ENCODE assay signal across 8 mouse cellular contexts in the genomic region with DNA sequence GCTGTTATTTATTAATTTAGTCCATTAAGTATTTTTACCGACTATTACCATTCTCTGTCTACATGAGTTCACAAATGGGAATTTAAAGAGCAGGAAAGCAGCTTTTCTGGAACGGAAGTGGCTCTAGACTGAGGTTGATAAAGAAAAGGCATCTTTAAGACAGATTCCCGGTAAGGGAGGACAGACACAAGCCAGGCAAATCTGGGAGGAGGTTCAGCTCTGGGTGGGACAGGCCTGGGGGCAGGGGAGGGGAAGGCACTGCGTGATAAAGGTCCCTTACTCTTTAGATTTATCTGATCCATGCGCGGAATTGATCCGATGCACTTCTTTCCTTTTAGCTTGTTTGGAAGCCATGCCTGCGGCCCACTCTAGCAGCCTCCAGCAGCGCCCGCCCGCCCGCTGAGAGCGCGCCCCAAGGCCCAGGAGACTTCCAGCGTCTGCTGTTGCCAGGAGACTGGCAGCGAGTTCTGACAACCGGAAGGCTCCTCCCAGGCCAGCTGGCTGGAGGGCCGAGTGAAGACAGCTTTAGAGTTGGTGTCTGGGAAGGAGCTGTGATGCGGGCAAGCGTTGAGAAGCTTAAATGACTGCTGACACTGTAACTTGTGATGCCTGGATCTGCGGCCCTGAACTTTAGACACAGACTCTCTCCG. TPM values are rescaled to one million over a fixed set of nuclear protein-coding genes. Genes with fewer than 3 reads are reported as not detected.
DNase-seq lines count a peak whose midpoint lies in the region; ATAC-seq and TF ChIP-seq lines count a peak whose summit lies in the region.

A gene (minus strand): TSS at position 366 of the 650 bp plus-strand sequence.

- no peaks in the 10 kb centered on the region for H3K27me3 ChIP-seq in liver, embryonic 15.5 days
- no peaks in the 10 kb centered on the region for H3K27me3 ChIP-seq in neural tube, embryonic 11.5 days (ENCODE audit: control insufficient read depth, insufficient read depth, low read length)
- H3K27me3 ChIP-seq in thymus, adult 2 months (ENCODE audit: control insufficient read depth, insufficient read depth, low read length), result no peaks in the 10 kb centered on the region

- peak; percentile 54 for ATAC-seq in liver, embryonic 15.5 days (ENCODE audit: insufficient read depth)
- peak; percentile 90 for ATAC-seq in neural tube, embryonic 11.5 days (ENCODE audit: insufficient read depth, low FRiP score, low TSS enrichment)

- peak within 1 kb of the TSS; percentile 44 for H3K4me2 ChIP-seq in liver, embryonic 15.5 days
- peak within 1 kb of the TSS; percentile 46 for H3K4me2 ChIP-seq in neural tube, embryonic 11.5 days (ENCODE audit: low read depth)

- 5% methylated on average over 22 of the region's 22 CpGs for WGBS in liver, embryonic 15.5 days (ENCODE audit: insufficient replicate concordance)
- 9% methylated on average over 22 of the region's 22 CpGs for WGBS in neural tube, embryonic 11.5 days
- 24% methylated on average over 22 of the region's 22 CpGs for WGBS in thymus, adult 2 months

- no peak within 1 kb of the TSS for H3K9ac ChIP-seq in ES-E14 (ENCODE audit: insufficient read depth, low read depth, low read length, poor library complexity, severe bottlenecking)
- no peak within 1 kb of the TSS for H3K9ac ChIP-seq in liver, embryonic 15.5 days
- H3K9ac ChIP-seq in neural tube, embryonic 11.5 days (ENCODE audit: low read length), result peak within 1 kb of the TSS; percentile 33; the same call in 1 of the 2 replicates

- no peaks in the 10 kb centered on the region for H3K9me3 ChIP-seq in ES-E14 (ENCODE audit: control insufficient read depth, insufficient read depth, low read depth, low read length)
- no peaks in the 10 kb centered on the region for H3K9me3 ChIP-seq in liver, embryonic 15.5 days (replicated peaks)
- no peaks in the 10 kb centered on the region for H3K9me3 ChIP-seq in neural tube, embryonic 11.5 days (ENCODE audit: control insufficient read depth, low read length)

- H3K4me1 ChIP-seq in ES-E14 (ENCODE audit: control insufficient read depth in 2 of 2, insufficient read depth in 2 of 2, low read length in 2 of 2, poor library complexity in 1 of 2), result 0 out of 4 replicates have a peak, but pooled peaks cover 0 to 1% of the 10 kb centered on the region in 2 experiments
- H3K4me1 ChIP-seq in liver, embryonic 15.5 days (replicated peaks), result peaks cover 7% of the 10 kb centered on the region; the same call in 1 of the 2 replicates
- H3K4me1 ChIP-seq in neural tube, embryonic 11.5 days (ENCODE audit: control insufficient read depth, insufficient read depth, low read length), result peaks cover 4% of the 10 kb centered on the region; the same call in 1 of the 2 replicates
- H3K4me1 ChIP-seq in thymus, adult 2 months (replicated peaks; ENCODE audit: control insufficient read depth, insufficient read depth, low read length), result peaks cover 4% of the 10 kb centered on the region; the same call in 1 of the 2 replicates

- TF ChIP-seq POLR2A in thymus, adult 2 months (IDR thresholded peaks at IDR 0.05; ENCODE audit: control insufficient read depth, extremely low read depth, insufficient read depth, low read length, poor library complexity), result no peak

- no peaks in the 10 kb centered on the region for H3K36me3 ChIP-seq in ES-E14 (ENCODE audit: control insufficient read depth, insufficient read depth, low read length, poor library complexity, severe bottlenecking)
- no peaks in the 10 kb centered on the region for H3K36me3 ChIP-seq in liver, embryonic 15.5 days (replicated peaks)
- H3K36me3 ChIP-seq in neural tube, embryonic 11.5 days (ENCODE audit: control insufficient read depth, insufficient read depth, low read length), result no peaks in the 10 kb centered on the region
- H3K36me3 ChIP-seq in thymus, adult 2 months (ENCODE audit: control insufficient read depth, insufficient read depth, low read length), result no peaks in the 10 kb centered on the region

- H3K4me3 ChIP-seq in ES-E14 (ENCODE audit: insufficient read depth in 1 of 2, low read depth in 1 of 2, low read length in 2 of 2, poor library complexity in 1 of 2, severe bottlenecking in 1 of 2), result peak within 1 kb of the TSS in 1 of 2 experiments; percentile 9; a peak in 1 of 4 replicates
- H3K4me3 ChIP-seq in layer of hippocampus, adult 2 months, result peak within 1 kb of the TSS; percentile 42
- 0 out of 2 replicates have a peak within 1 kb of the TSS, but pooled peaks have one; percentile 8 for H3K4me3 ChIP-seq in liver, embryonic 15.5 days (replicated peaks)
- H3K4me3 ChIP-seq in neural tube, embryonic 11.5 days (ENCODE audit: low read depth, low read length), result no peak within 1 kb of the TSS
- H3K4me3 ChIP-seq in thymus, adult 2 months (ENCODE audit: control insufficient read depth, insufficient read depth, low read length), result no peak within 1 kb of the TSS

- no peak within 1 kb of the TSS for H3K27ac ChIP-seq in ES-E14 (ENCODE audit: insufficient read depth, low read depth, low read length, poor library complexity, severe bottlenecking)
- H3K27ac ChIP-seq in layer of hippocampus, adult 2 months, result peak within 1 kb of the TSS; percentile 73
- no peak within 1 kb of the TSS for H3K27ac ChIP-seq in liver, embryonic 15.5 days (replicated peaks)
- H3K27ac ChIP-seq in neural tube, embryonic 11.5 days (ENCODE audit: low read depth, low read length), result no peak within 1 kb of the TSS
- no peak within 1 kb of the TSS for H3K27ac ChIP-seq in thymus, adult 2 months (ENCODE audit: control insufficient read depth, insufficient read depth, low read length)

- peak; percentile 35 for DNase-seq in ES-E14 (ENCODE audit: low read depth, low spot score)
- DNase-seq in cerebellum, adult 9-11 months, result peak; percentile 39
- peak; percentile 51 to 64 for DNase-seq in frontal cortex, postnatal 10 days (ENCODE audit: low spot score in 2 of 2)
- DNase-seq in heart, postnatal 4 days, result peak; percentile 77
- DNase-seq in layer of hippocampus, adult 2 months (ENCODE audit: low spot score in 2 of 2), result peak; percentile 46 to 47
- DNase-seq in neural tube, embryonic 11.5 days (ENCODE audit: low spot score), result peak; percentile 74
- DNase-seq in thymus, adult 2 months, result peak; percentile 17

- in situ Hi-C loops in ES-E14 (cut with MboI; ENCODE audit: low sequenced_read_pairs in 2 of 2, unreplicated experiment in 2 of 2), result no loop called here

- no peak for TF ChIP-seq CTCF in layer of hippocampus, adult 2 months (conservative IDR thresholded peaks at IDR 0.05)
- TF ChIP-seq CTCF in thymus, adult 2 months (IDR thresholded peaks at IDR 0.05; ENCODE audit: borderline replicate concordance, control insufficient read depth, extremely low read depth, insufficient read depth, low read length, poor library complexity), result no peak

TF ChIP-seq in ES-E14, 5 proteins besides CTCF, POLR2A, EP300 and RAD21:
- no peak for TF ChIP-seq MAFK (IDR thresholded peaks at IDR 0.05; ENCODE audit: insufficient read depth, low read depth, low read length)
- no peak for TF ChIP-seq CHD2 (IDR thresholded peaks at IDR 0.05; ENCODE audit: low read depth, low read length)
- no peak for TF ChIP-seq ZC3H11A (IDR thresholded peaks at IDR 0.05; ENCODE audit: borderline replicate concordance, low read depth, low read length)

RNA-seq across cellular contexts. Expression of the gene that starts here (rescaled TPM):
- total RNA-seq in ES-E14 (2012; rRNA removed), result 0.16 TPM in 1 of 2 replicates, not detected in the other
- total RNA-seq in heart, postnatal 4 days (2021), result under 1 TPM in 1 of 2 experiments, not detected in 1; 0.16 TPM
- 1 to 10 TPM in 1 of 2 experiments, under 1 TPM in 1; 0.66 to 1.1 TPM for total RNA-seq in layer of hippocampus, adult 2 months (2021)
- polyA plus RNA-seq in liver, embryonic 15.5 days (2015; fragmentation: Nextera tagmentation; extraction: Ambion mirVana), result 0.39 and 0.50 TPM in 2 replicates
- 0.28 and 0.30 TPM in 2 replicates for polyA plus RNA-seq in neural tube, embryonic 11.5 days (2014; fragmentation: Nextera tagmentation; extraction: Ambion mirVana)
- 0.64 and 0.74 TPM in 2 replicates for polyA plus RNA-seq in thymus, adult 2 months (2012; rRNA removed)

Comparison
In these comparisons a context has a peak if more than half of its experiments do, and no peak if none do; other contexts are left out.
1. Peak in DNase-seq in ES-E14; RNA of the gene not detected or under 1 TPM.
2. Peak in DNase-seq in heart, postnatal 4 days; RNA of the gene not detected or under 1 TPM.
3. Peak in ATAC-seq, H3K4me3 ChIP-seq and H3K4me2 ChIP-seq in liver, embryonic 15.5 days; RNA of the gene not detected or under 1 TPM.
4. Peak in DNase-seq, ATAC-seq, H3K9ac ChIP-seq and H3K4me2 ChIP-seq in neural tube, embryonic 11.5 days; RNA of the gene not detected or under 1 TPM.
5. Peak in DNase-seq in thymus, adult 2 months; RNA of the gene not detected or under 1 TPM.
6. DNase-seq: peak in every context shown above with its lines; median percentile 77 in heart, postnatal 4 days; 74 in neural tube, embryonic 11.5 days; 58 in frontal cortex, postnatal 10 days; 46 in layer of hippocampus, adult 2 months; 39 in cerebellum, adult 9-11 months; 35 in ES-E14; 17 in thymus, adult 2 months.